Mouse (Mus musculus) regulatory T cell (primary cell): ENCODE measurements around the gene Frem2.

Experiments
- in situ Hi-C: fragments of 300-600 bp; cut with MboI, MseI; formaldehyde crosslinking; loops from one replicate; pipeline ENCODE4 v1.15.1; 2025; ENCODE audit warnings: high pct_unique_total_duplicates

Frem2 gene

GRCm38 (mm10) chr3:53472061-53472460 lies 185.1 kb downstream of the Frem2 start:
- in situ Hi-C loops = loop anchor here (25.0 kb wide), 1 partner anchor 610 kb away; no protein-coding TSS in a partner anchor

- in situ Hi-C loops = loop anchor here (10.0 to 25.0 kb wide), 2 partner anchors 395 to 607 kb away; partner anchors contain the start of gene Ufm1
Measured at GRCm38 (mm10) chr3:53469650-53470049, 187.5 kb downstream of the Frem2 start.

- in situ Hi-C loops = loop anchor here (10.0 to 25.0 kb wide), 2 partner anchors 397 to 605 kb away; partner anchors contain the start of gene Ufm1
Measured at GRCm38 (mm10) chr3:53467356-53467755, 189.8 kb downstream of the Frem2 start.

- in situ Hi-C loops = loop anchor here (10.0 to 25.0 kb wide), 2 partner anchors 398 to 604 kb away; partner anchors contain the start of gene Ufm1
Measured at GRCm38 (mm10) chr3:53466481-53466880, 190.7 kb downstream of the Frem2 start.

- in situ Hi-C loops = loop anchor here (10.0 to 25.0 kb wide), 2 partner anchors 399 to 603 kb away; partner anchors contain the start of gene Ufm1
Measured at GRCm38 (mm10) chr3:53465330-53465729, 191.8 kb downstream of the Frem2 start.

- in situ Hi-C loops = loop anchor here (10.0 to 25.0 kb wide), 2 partner anchors 401 to 602 kb away; partner anchors contain the start of gene Ufm1
Measured at GRCm38 (mm10) chr3:53464146-53464698, 192.9 kb downstream of the Frem2 start.
